Mouse (Mus musculus) megakaryocyte, adult 5-6 weeks (primary cell): ENCODE data around the gene Atp6v0c. TPM values are rescaled to one million over a fixed set of nuclear protein-coding genes. Genes with fewer than 3 reads are reported as not detected.

Experiments
- ATAC-seq: 2 replicates; pipeline ENCODE4 v1.8.0; 2016; ENCODE audit warnings: mild to moderate bottlenecking, inconsistent platforms; ENCODE audit not compliant: poor library complexity, severe bottlenecking
- total RNA-seq, 2 experiments: library from RNA; stranded (forward) in 1 of 2; stranded (reverse) in 1 of 2; fragments of 153-499, 151-499 nt in 1 of 2; fragments of 221-1000, 200-1000 nt in 1 of 2; gene quantifications; 2 replicates each; pipeline versions ENCODE4 v1.2.3 to v1.2.4; 2015 to 2017

Atp6v0c gene
- total RNA-seq (2015) (468 and 476 TPM in 2 replicates), total RNA-seq (2017) (175 and 180 TPM in 2 replicates)

- ATAC-seq: peak; percentile 64
Measured at GRCm38 (mm10) chr17:24169317-24170065, at the start of gene Atp6v0c. TSS of gene Atp6v0c (minus strand) at chr17:24169702.

DNA sequence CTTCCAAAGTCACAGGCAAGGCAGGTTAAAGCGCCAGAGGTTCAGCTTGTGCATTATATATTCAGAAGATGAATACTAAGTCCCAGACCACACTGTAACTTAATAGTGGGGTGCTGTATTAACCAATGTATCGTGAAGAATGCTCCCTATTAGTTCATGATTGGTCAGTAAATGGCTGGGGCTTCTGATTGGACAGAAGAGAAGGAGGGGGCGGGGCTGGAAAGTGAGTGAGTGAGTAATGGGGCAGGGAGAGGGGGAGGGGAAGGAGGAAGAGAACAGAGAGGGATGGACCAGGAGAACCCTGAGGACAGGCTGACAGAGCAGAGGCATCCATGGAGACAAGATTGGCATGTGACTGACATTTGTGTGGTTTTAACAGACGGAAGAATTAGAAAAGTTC, 47.3 kb upstream of the Atp6v0c start:
- no peak for ATAC-seq

GRCm38 (mm10) chr17:24213186-24213585, 43.7 kb upstream of the Atp6v0c start:
- ATAC-seq: no peak

- ATAC-seq: no peak
Measured at GRCm38 (mm10) chr17:24212441-24213018, 43.0 kb upstream of the Atp6v0c start.

- peak; percentile 38; the same call in 1 of the 2 replicates for ATAC-seq
Measured at GRCm38 (mm10) chr17:24211631-24212440, 42.3 kb upstream of the Atp6v0c start.

GRCm38 (mm10) chr17:24210591-24210990, 41.1 kb upstream of the Atp6v0c start:
- ATAC-seq: no peak

GRCm38 (mm10) chr17:24209916-24210240, 40.4 kb upstream of the Atp6v0c start:
- no peak for ATAC-seq

DNA sequence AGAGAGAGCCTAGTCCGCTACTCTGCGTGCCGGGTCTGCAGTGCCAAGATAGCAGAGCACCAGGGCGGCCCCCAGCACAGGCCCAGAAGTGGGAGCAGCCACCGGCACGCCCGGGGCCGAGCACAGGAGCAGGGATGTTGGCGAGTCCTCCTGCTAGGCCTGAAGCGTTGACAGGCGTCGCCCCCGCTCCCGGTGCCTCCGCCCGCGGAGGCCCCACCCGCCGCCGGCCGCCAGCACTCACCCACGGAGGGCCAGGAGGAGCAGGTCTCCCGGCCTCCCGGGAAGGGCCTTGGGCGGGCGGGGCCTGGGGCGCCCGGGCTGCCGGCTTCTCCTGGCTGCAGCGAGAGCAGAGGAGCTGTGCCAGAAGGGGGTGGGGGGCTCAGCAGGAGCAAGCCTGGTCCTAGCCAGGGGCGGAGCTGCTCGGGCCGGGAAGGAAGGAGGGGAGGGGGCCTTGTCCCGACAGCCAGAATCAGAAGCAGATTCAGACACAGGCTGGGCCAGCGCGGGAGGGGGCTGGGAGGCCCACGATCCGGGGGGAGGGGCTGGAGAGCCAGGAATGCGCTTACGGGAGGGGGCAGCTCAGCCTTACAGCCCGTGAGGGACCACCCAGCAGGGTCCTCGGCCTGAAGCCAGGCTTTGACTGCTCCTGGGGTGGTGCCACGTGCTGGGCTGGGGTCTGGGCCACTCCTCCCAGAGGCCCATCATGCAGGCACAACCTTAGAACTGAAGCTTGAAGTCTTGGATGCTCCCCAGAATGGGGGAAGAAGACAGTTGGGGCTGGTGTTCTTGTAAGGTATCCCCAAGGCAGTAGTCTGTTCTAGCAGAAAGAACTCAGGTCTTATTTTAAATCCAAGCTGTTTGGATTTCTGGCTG, 39.8 kb upstream of the Atp6v0c start, which contains the start of gene Ntn3:
Ntn3 (minus strand) TSS at position 489 of the 873 bp plus-strand sequence.
- no peak for ATAC-seq

- ATAC-seq: peak; percentile 22; the same call in 1 of the 2 replicates
Measured at GRCm38 (mm10) chr17:24208641-24209042, 39.1 kb upstream of the Atp6v0c start.

GRCm38 (mm10) chr17:24207768-24208640, 38.5 kb upstream of the Atp6v0c start:
- ATAC-seq: no peak

- peak; percentile 49 for ATAC-seq
Measured at GRCm38 (mm10) chr17:24206451-24207351, 37.2 kb upstream of the Atp6v0c start.

- peak; percentile 17 for ATAC-seq
Measured at GRCm38 (mm10) chr17:24205908-24206361, 36.4 kb upstream of the Atp6v0c start.

- ATAC-seq: peak; percentile 57
Measured at GRCm38 (mm10) chr17:24205284-24205888, 35.9 kb upstream of the Atp6v0c start, which contains the start of gene Tbc1d24. TSS of gene Tbc1d24 (minus strand) at chr17:24205562.

- ATAC-seq: no peak
Measured at GRCm38 (mm10) chr17:24204846-24205245, 35.3 kb upstream of the Atp6v0c start.

GRCm38 (mm10) chr17:24203611-24204534, 34.4 kb upstream of the Atp6v0c start:
- no peak for ATAC-seq

- ATAC-seq: no peak
Measured at GRCm38 (mm10) chr17:24203068-24203467, 33.6 kb upstream of the Atp6v0c start.

DNA sequence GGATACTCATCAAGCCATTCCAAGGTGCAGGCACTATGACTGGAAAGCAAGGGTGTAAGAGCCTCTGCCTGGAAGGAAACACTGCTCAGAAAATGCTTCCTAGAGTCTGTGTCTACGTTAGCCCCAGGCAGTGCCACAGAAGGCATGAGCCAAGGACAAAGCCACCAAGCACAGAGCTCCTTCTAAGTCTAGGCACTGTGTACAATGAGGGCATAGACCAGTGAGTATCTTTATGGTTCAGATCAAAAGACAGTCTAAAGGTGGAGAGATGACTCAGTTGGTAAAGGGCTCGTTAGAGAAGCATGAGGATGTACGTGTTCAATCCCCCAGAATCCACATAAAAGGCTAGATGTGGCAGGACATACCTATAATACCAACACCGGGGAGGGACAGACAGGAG, 31.6 kb upstream of the Atp6v0c start:
- no peak for ATAC-seq
